ENCODE assay signal across 8 mouse cellular contexts in genomic region chr5:125179735-125180629, GRCm38 (mm10). TPM values are rescaled to one million over a fixed set of nuclear protein-coding genes. Genes with fewer than 3 reads are reported as not detected.
DNase-seq lines count a peak whose midpoint lies in the region; ATAC-seq and TF ChIP-seq lines count a peak whose summit lies in the region.

No protein-coding gene starts in this region.

- peak overlapping the region; percentile 64 for H3K9ac ChIP-seq in MEL (ENCODE audit: control insufficient read depth, low read depth, low read length, poor library complexity, severe bottlenecking)
- peak overlapping the region; percentile 63 for H3K9ac ChIP-seq in forebrain, embryonic 16.5 days (replicated peaks; ENCODE audit: low read depth, low read length)
- 0 out of 2 replicates have a peak overlapping the region, but pooled peaks have one; percentile 73 for H3K9ac ChIP-seq in intestine, postnatal 0 days (ENCODE audit: low read depth, low read length)
- H3K9ac ChIP-seq in liver, postnatal 0 days (replicated peaks), result peak overlapping the region; percentile 41
- H3K9ac ChIP-seq in neural tube, embryonic 15.5 days (replicated peaks), result peak overlapping the region; percentile 47

- H3K79me2 ChIP-seq in MEL (ENCODE audit: control insufficient read depth, insufficient read depth, low read length, poor library complexity), result peaks cover 37% of the 10 kb centered on the region

- no peak for TF ChIP-seq CTCF in MEL (IDR thresholded peaks at IDR 0.05 in 2 of 3, conservative IDR thresholded peaks at IDR 0.05 in 1 of 3; ENCODE audit: control insufficient read depth in 1 of 3, insufficient read depth in 1 of 3, low read depth in 2 of 3, low read length in 3 of 3, poor library complexity in 1 of 3, severe bottlenecking in 1 of 3)
- TF ChIP-seq CTCF in intestine, postnatal 0 days (IDR thresholded peaks at IDR 0.05; ENCODE audit: low read depth), result no peak
- TF ChIP-seq CTCF in liver, postnatal 0 days (IDR thresholded peaks at IDR 0.05; ENCODE audit: low read depth), result no peak

- intact Hi-C loops in heart, postnatal 25 days (cut with DNase I), result loop anchor here (2.0 to 10.0 kb wide), 2 partner anchors 21 to 55 kb away; no protein-coding TSS in a partner anchor

- WGBS in forebrain, embryonic 16.5 days, result 2% methylated on average over 24 of the region's 25 CpGs
- WGBS in intestine, postnatal 0 days, result 2% methylated on average over 21 of the region's 25 CpGs
- WGBS in liver, postnatal 0 days (ENCODE audit: insufficient replicate concordance), result under 1% methylated on average over 20 of the region's 25 CpGs
- 4% methylated on average over 23 of the region's 25 CpGs for WGBS in neural tube, embryonic 15.5 days

- no peaks in the 10 kb centered on the region for H3K9me3 ChIP-seq in MEL (replicated peaks; ENCODE audit: insufficient read depth, low read length)
- H3K9me3 ChIP-seq in forebrain, embryonic 16.5 days (ENCODE audit: control insufficient read depth, low read length), result no peaks in the 10 kb centered on the region
- no peaks in the 10 kb centered on the region for H3K9me3 ChIP-seq in intestine, postnatal 0 days (ENCODE audit: control insufficient read depth)
- no peaks in the 10 kb centered on the region for H3K9me3 ChIP-seq in liver, postnatal 0 days (ENCODE audit: low read length)
- no peaks in the 10 kb centered on the region for H3K9me3 ChIP-seq in neural tube, embryonic 15.5 days (replicated peaks)

- TF ChIP-seq RAD21 in MEL (IDR thresholded peaks at IDR 0.05; ENCODE audit: low read depth, low read length), result no peak

- H3K4me1 ChIP-seq in MEL (ENCODE audit: control insufficient read depth in 1 of 2, insufficient read depth in 2 of 2, low read length in 2 of 2), result peaks cover 0 to 10% of the 10 kb centered on the region in 2 experiments; a peak in 2 of 4 replicates
- H3K4me1 ChIP-seq in forebrain, embryonic 16.5 days (replicated peaks; ENCODE audit: control insufficient read depth, insufficient read depth, low read length), result peaks cover 46% of the 10 kb centered on the region
- no peaks in the 10 kb centered on the region for H3K4me1 ChIP-seq in intestine, postnatal 0 days (replicated peaks; ENCODE audit: control insufficient read depth, insufficient read depth, low read length)
- H3K4me1 ChIP-seq in liver, postnatal 0 days (ENCODE audit: insufficient read depth), result peaks cover 35% of the 10 kb centered on the region
- peaks cover 48% of the 10 kb centered on the region for H3K4me1 ChIP-seq in neural tube, embryonic 15.5 days

- no peaks in the 10 kb centered on the region for H3K27me3 ChIP-seq in MEL (ENCODE audit: control insufficient read depth in 1 of 2, insufficient read depth in 2 of 2, low read length in 2 of 2)
- H3K27me3 ChIP-seq in forebrain, embryonic 16.5 days (replicated peaks; ENCODE audit: control insufficient read depth, insufficient read depth, low read length), result no peaks in the 10 kb centered on the region
- H3K27me3 ChIP-seq in intestine, postnatal 0 days (replicated peaks; ENCODE audit: control insufficient read depth, insufficient read depth, low read length), result no peaks in the 10 kb centered on the region
- no peaks in the 10 kb centered on the region for H3K27me3 ChIP-seq in liver, postnatal 0 days (ENCODE audit: insufficient read depth, low read length)
- no peaks in the 10 kb centered on the region for H3K27me3 ChIP-seq in neural tube, embryonic 15.5 days (replicated peaks)

- peak overlapping the region; percentile 60 for H3K27ac ChIP-seq in MEL (ENCODE audit: control insufficient read depth, low read depth, low read length)
- peak overlapping the region; percentile 89 for H3K27ac ChIP-seq in forebrain, embryonic 16.5 days (ENCODE audit: low read length)
- peak overlapping the region; percentile 75 for H3K27ac ChIP-seq in intestine, postnatal 0 days (ENCODE audit: low read depth, low read length)
- peak overlapping the region; percentile 77 for H3K27ac ChIP-seq in liver, postnatal 0 days (ENCODE audit: low read depth)
- H3K27ac ChIP-seq in neural tube, embryonic 15.5 days (replicated peaks), result peak overlapping the region; percentile 92

- no peaks in the 10 kb centered on the region for H3K36me3 ChIP-seq in MEL (ENCODE audit: control insufficient read depth in 1 of 2, insufficient read depth in 2 of 2, low read length in 2 of 2)
- no peaks in the 10 kb centered on the region for H3K36me3 ChIP-seq in forebrain, embryonic 16.5 days (ENCODE audit: control insufficient read depth, insufficient read depth)
- no peaks in the 10 kb centered on the region for H3K36me3 ChIP-seq in intestine, postnatal 0 days (ENCODE audit: control insufficient read depth, insufficient read depth)
- no peaks in the 10 kb centered on the region for H3K36me3 ChIP-seq in liver, postnatal 0 days (replicated peaks; ENCODE audit: insufficient read depth, low read length)
- H3K36me3 ChIP-seq in neural tube, embryonic 15.5 days, result no peaks in the 10 kb centered on the region

- TF ChIP-seq EP300 in MEL (IDR thresholded peaks at IDR 0.05; ENCODE audit: low read depth in 1 of 2, low read length in 2 of 2), result peak in 1 of 2 experiments; percentile 3; a peak in 1 of 4 replicates
- no peak for TF ChIP-seq EP300 in liver, postnatal 0 days (IDR thresholded peaks at IDR 0.05; ENCODE audit: low read depth)

- H3K4me3 ChIP-seq in MEL (ENCODE audit: control insufficient read depth in 1 of 2, insufficient read depth in 1 of 2, low read depth in 2 of 2, low read length in 2 of 2), result peak overlapping the region; percentile 57 to 81
- H3K4me3 ChIP-seq in forebrain, embryonic 16.5 days (replicated peaks; ENCODE audit: low read length), result peak overlapping the region; percentile 74
- peak overlapping the region; percentile 73 for H3K4me3 ChIP-seq in intestine, postnatal 0 days (ENCODE audit: low read depth, low read length)
- peak overlapping the region; percentile 67 for H3K4me3 ChIP-seq in liver, postnatal 0 days (ENCODE audit: low read depth, low read length)
- peak overlapping the region; percentile 90 for H3K4me3 ChIP-seq in neural tube, embryonic 15.5 days (replicated peaks)

- TF ChIP-seq POLR2A in MEL (IDR thresholded peaks at IDR 0.05; ENCODE audit: control insufficient read depth in 1 of 2, insufficient read depth in 1 of 2, low read depth in 1 of 2, low read length in 2 of 2, poor library complexity in 1 of 2), result no peak

- peak; percentile 70 to 73 for DNase-seq in heart, adult 18-20 months
- DNase-seq in heart, postnatal 25 days (ENCODE audit: low spot score), result no peak
- DNase-seq in MEL (ENCODE audit: low read depth, low spot score), result peak; percentile 73
- peak; percentile 60 for DNase-seq in liver, postnatal 0 days

- peak overlapping the region; percentile 91 for H3K4me2 ChIP-seq in forebrain, embryonic 16.5 days (ENCODE audit: low read length)
- H3K4me2 ChIP-seq in intestine, postnatal 0 days (replicated peaks; ENCODE audit: low read depth), result peak overlapping the region; percentile 98
- peak overlapping the region; percentile 96 for H3K4me2 ChIP-seq in liver, postnatal 0 days (ENCODE audit: low read depth, low read length)
- H3K4me2 ChIP-seq in neural tube, embryonic 15.5 days, result peak overlapping the region; percentile 82

- ATAC-seq in forebrain, embryonic 16.5 days, result no peak
- ATAC-seq in intestine, postnatal 0 days, result no peak
- ATAC-seq in liver, postnatal 0 days, result no peak
- ATAC-seq in neural tube, embryonic 15.5 days (ENCODE audit: low FRiP score), result peak; percentile 22
- no peak for ATAC-seq in inflammation-experienced regulatory T-cells, adult 6 months

TF ChIP-seq in MEL, 35 proteins besides CTCF, POLR2A, EP300 and RAD21 (continues in another document):
- TF ChIP-seq RCOR1 (IDR thresholded peaks at IDR 0.05; ENCODE audit: low read depth, low read length), result no peak
- TF ChIP-seq MXI1 (IDR thresholded peaks at IDR 0.05; ENCODE audit: low read depth, low read length), result peak; percentile 35; the same call in 1 of the 2 replicates
- TF ChIP-seq GABPA (IDR thresholded peaks at IDR 0.05; ENCODE audit: low read depth, low read length), result no peak
- no peak for TF ChIP-seq POLR2AphosphoS5 (IDR thresholded peaks at IDR 0.05; ENCODE audit: borderline replicate concordance, low read depth, low read length)
- TF ChIP-seq NELFE (IDR thresholded peaks at IDR 0.05; ENCODE audit: low read depth, low read length), result no peak
- TF ChIP-seq MAFK (IDR thresholded peaks at IDR 0.05; ENCODE audit: borderline replicate concordance, low read depth, low read length), result no peak
- no peak; the same call in 1 of the 2 replicates for TF ChIP-seq MAX (IDR thresholded peaks at IDR 0.05; ENCODE audit: low read length)
- no peak for TF ChIP-seq TAL1 (IDR thresholded peaks at IDR 0.05; ENCODE audit: low read length)
- TF ChIP-seq SMC3 (IDR thresholded peaks at IDR 0.05; ENCODE audit: low read depth, low read length), result no peak
- no peak for TF ChIP-seq E2F4 (IDR thresholded peaks at IDR 0.05; ENCODE audit: borderline replicate concordance, low read depth, low read length)
- TF ChIP-seq MYB (IDR thresholded peaks at IDR 0.05; ENCODE audit: low read depth, low read length), result no peak
- TF ChIP-seq ELF1 (IDR thresholded peaks at IDR 0.05; ENCODE audit: low read depth, low read length), result no peak
- TF ChIP-seq TCF12 (IDR thresholded peaks at IDR 0.05; ENCODE audit: low read depth, low read length), result no peak
- peak; percentile 90 for TF ChIP-seq ZNF384 (IDR thresholded peaks at IDR 0.05; ENCODE audit: low read depth, low read length)
- TF ChIP-seq POLR2AphosphoS2 (IDR thresholded peaks at IDR 0.05; ENCODE audit: low read length), result no peak
- no peak for TF ChIP-seq GATA1 (IDR thresholded peaks at IDR 0.05; ENCODE audit: low read depth, low read length)
- no peak for TF ChIP-seq CHD2 (IDR thresholded peaks at IDR 0.05; ENCODE audit: low read length)
- no peak for TF ChIP-seq BHLHE40 (IDR thresholded peaks at IDR 0.05; ENCODE audit: borderline replicate concordance, low read depth, low read length)
- no peak for TF ChIP-seq ETS1 (IDR thresholded peaks at IDR 0.05; ENCODE audit: low read depth, low read length)
- no peak for TF ChIP-seq CHD1 (IDR thresholded peaks at IDR 0.05; ENCODE audit: low read depth, low read length)

RNA-seq across cellular contexts. Expression of gene Ncor2, which starts 1.0 kb away (rescaled TPM):
- 10 to 100 TPM; 65.9 to 68.9 TPM for total RNA-seq in heart, adult 18-20 months (2021)
- 10 to 100 TPM; 67.8 to 89.5 TPM for total RNA-seq in heart, postnatal 25 days (2021)
- total RNA-seq in MEL (2012; rRNA removed), result 5.0 and 7.7 TPM in 2 replicates
- polyA plus RNA-seq in MEL (2012; ENCODE audit: insufficient read depth in 1 of 2, insufficient read length in 2 of 2, low read depth in 1 of 2, low replicate concordance in 2 of 2, missing spikeins in 1 of 2), result 10 to 100 TPM in 1 of 2 experiments, not detected in 1; 46.8 TPM
- polyA plus RNA-seq in forebrain, embryonic 16.5 days (2015; fragmentation: Nextera tagmentation; extraction: Ambion mirVana), result 26.5 and 27.1 TPM in 2 replicates
- polyA plus RNA-seq in intestine, postnatal 0 days (2015; fragmentation: Nextera tagmentation; extraction: Ambion mirVana), result 7.1 and 7.6 TPM in 2 replicates
- polyA plus RNA-seq in liver, postnatal 0 days (2015; fragmentation: Nextera tagmentation; extraction: Ambion mirVana), result 3.1 and 3.4 TPM in 2 replicates
- polyA plus RNA-seq in neural tube, embryonic 15.5 days (2015; fragmentation: Nextera tagmentation; extraction: Ambion mirVana), result 24.2 and 28.5 TPM in 2 replicates
- 1 to 10 TPM; 3.9 to 6.7 (median 4.7) TPM for polyA plus RNA-seq in inflammation-experienced regulatory T-cells, adult 6 months (2017; shearing (Covaris generic))
